Mouse (Mus musculus) CD8-positive naive resting alpha-beta T cell, adult 2 months (primary cell): ENCODE data around the gene Akr1b8.
"Not testable (repeated sequence)": the region's sequence is repeated elsewhere in the genome, so short reads cannot be mapped to it uniquely, and the experiment has no call there.

Experiments
- DNase-seq, 2 experiments: peaks; one replicate each; pipeline ENCODE4 v3.0.0; 2022; ENCODE audit warnings: low read depth in 2 of 2, low spot score in 2 of 2

The Akr1b8 gene

DNA sequence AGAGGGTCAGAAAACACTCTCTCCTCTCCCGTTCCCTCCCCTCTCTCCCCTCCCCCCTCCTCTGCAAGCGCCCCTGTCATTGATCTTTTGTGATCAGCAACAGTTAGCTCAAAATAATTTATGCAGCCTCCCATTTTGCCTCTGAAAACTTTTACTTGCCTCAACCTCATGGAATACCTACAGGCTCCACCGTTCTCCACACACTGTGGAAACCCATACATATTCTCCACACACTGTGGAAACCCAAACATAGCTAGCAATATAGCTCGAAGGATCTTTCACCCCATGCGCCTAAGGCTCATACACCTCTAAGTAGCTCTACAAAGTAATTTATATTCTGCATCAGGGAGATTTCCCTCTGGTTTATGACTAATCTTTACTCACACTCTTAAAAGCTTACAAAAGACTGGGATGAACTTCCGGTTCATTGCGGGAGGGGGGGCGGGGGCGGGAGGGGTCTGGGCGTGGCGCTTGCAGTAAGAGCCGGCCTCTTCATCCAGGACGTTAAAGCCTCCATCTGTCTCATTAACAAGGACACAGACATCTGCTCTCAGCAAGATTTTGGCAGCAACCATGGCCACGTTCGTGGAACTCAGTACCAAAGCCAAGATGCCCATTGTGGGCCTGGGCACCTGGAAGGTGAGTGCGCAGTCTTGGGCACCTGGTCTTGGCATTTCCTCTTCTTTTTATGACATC lies at the start of gene Akr1b8:
Gene Akr1b8 (plus strand): TSS at position 462 of the 696 bp plus-strand sequence.
- no peak for DNase-seq

DNA sequence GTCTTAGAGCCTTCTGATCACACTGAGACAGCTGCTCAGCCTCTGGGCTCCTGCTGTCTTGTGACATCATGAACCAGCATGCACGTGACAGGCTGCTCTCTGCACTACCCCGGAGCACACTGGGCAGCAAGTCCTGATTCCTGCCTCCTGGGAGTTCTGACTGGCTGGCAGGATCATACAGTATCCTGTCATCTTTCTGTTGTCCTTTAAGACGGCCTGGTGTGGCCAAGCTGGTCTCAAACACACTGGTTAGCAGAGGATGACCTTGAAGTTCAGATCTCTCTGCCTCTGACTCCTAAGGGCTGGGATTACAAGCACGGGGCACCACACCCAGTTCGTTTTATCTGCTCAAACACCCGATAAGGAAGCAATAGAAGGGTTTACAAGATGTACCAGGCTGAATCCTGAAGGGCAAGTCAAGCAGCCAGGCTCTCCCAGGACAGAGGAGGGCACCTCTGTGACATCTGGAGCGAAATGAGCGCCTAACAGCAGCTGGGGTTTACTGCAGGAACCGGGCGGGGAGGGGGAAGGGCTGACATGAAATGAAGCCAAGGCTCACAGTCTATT lies 49.2 kb upstream of the Akr1b8 start:
- DNase-seq = no peak

DNA sequence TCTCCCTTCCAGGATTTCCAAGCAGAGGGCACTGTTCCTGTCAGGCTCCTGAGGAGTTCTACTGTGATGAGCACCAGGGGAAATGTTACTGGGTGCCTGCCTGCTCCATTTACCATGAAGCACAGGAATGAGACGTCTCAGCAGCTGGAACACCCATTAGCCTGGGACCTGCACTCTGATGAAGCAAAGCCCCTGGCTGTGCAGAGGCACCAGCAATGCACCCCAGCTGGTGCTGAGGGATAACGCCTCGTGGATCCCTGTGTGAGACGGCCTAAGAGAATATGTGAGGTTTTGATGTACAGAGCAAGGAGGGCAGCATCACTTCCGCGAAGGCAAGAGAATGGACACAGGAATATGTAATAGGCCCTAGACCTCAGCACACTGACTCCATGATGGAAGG lies 47.1 kb upstream of the Akr1b8 start:
- DNase-seq = no peak

DNA sequence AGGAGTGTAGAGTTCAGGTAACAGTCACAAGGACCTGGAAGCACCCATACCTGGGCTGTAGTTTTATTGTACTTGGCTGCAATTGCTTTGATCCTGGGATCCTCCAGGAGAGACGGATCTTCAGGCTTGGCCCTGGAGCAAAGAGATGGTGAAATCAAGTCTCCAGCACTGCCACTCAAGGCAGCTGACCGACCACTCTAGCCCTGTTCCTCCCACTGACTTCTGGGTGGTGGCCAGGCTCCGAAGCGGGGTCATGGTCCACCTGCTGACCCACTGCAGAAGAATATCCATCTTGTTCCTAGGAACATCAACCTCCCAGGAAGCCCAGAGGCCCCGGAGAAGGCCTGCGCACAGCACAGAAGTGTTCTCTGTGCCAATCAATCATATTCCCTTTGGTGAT lies 44.4 kb upstream of the Akr1b8 start:
- no peak for DNase-seq

DNA sequence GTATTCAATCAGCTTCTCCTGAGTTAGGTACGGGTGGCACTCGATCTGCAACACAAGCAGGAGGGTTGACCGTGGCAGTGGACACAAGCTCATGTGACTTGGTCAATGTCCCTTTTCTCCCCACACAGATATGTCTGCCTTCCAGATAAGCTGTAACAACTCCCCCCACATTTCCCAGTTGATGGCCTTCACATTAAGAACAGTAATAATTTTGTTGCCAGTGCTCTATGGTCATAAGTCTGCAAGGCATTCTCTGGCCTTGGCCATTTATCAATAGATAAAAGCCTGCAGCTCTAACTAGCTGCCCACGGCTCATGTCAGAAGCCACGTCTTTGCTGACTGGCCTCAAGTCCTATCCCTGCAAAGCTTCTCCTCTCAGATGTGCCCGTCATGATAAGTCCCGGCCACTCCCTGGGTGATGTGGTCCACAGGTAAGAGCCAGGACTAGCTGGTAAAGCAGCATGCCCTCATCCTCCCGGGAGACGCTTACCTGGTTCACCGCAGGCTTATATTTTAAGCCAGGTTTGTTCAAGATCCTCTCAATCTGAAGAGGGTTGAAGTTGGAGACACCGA lies 43.8 kb upstream of the Akr1b8 start:
- DNase-seq = no peak

DNA sequence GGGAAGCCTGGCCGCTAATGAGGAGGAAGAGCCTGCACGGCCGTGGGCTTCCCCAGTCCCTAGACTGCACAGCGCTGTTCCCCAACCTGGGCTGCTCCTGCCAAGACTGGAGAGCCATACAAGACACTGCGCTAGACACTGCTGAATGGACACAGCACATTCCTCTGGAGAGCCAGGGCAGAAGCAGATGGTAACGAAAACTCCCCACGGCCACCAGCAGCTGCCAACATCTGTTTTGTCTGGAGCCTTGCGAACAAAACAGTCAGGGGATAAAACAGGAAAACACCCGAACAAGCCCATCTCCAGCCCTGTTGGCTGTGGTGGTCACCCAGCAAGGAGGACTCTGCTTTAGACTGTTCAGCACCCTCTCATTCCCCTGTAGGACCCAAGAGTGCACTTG lies 40.5 kb upstream of the Akr1b8 start:
- DNase-seq = no peak

DNA sequence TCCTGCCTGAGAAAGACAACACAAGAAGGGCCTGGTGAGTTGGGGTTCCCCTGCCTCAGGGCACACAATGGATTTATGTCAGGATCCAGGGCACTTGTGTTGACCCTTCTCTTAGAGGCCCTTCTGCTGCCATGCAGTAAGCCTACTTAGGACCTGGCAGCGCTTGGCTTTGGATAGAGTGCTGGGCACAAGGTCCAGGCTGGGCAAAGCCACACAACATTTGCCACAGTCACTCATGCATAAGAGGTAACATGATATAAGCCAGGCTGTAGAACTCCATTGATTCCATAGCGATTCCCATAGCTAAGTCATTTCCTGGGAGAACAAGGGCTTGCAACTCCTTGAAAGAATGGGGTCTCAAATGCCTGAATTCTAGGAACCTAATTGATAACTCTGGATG lies 40.0 kb upstream of the Akr1b8 start:
- no peak for DNase-seq

DNA sequence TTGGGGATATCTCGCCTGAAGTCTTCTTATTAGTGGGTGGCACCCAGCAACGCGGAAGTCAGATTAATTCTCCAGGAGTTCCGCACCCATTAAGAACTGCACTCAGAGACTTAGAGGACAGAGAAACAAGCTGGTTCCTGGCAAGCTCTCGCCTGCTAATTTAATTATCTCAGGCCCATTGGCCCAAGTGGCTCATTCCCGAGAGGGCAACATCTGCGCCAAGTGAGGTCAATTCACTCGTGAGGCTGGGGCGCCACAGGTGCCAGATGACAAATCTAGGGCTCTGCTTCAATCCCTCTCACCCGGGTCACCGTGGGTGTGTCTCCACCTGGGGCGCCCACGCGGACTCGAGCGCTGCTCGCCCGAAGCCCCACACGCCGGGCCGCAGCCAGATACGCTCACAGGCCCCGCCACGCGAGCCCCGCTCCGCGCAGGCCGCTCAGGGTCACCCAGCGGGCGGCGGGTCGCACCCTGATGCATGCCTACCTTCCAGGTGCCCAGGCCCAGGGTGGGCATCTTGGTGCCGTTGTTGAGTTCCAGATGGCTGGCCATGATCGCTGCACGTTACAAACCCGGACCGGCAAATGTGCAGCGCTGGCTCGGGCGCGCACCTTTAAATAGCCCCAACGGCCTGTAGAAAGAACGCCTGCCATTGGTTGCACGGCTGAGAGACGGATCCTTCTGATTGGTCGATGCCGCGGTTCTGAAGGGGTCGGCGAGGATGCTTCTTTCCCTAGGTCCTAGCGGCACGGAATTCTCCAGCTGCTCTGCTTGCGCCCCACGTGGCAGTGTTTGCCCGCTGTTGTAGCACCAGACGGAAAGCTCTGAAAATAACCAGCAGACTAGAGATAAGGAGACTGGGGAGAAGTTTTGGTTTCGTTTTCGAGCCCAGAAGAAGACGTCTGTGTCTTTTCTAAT lies 36.8 kb upstream of the Akr1b8 start, which contains the start of gene Akr1b3:
Gene Akr1b3 (minus strand): TSS at position 625 of the 918 bp plus-strand sequence.
- peak; percentile 83 for DNase-seq

DNA sequence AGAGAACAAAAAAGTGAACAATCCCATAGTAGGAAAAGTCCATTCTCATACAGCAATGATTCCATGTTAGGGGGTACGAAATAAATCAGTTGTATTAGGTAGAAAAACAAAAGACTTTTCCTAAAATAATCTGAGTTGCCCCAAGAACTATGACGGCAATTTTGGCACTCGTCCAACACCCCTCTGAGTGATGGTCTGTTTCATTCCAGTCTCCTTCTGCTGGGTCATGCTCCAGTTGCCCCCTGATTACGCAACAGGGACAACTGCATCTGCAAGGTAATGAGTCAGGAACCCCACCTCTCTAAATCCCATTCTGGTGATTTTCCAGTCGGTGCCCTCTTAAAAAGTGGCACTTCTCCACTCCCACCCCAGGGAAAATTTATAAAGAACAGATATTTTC lies 35.7 kb upstream of the Akr1b8 start:
- peak in 1 of 2 experiments; percentile 18 for DNase-seq

DNA sequence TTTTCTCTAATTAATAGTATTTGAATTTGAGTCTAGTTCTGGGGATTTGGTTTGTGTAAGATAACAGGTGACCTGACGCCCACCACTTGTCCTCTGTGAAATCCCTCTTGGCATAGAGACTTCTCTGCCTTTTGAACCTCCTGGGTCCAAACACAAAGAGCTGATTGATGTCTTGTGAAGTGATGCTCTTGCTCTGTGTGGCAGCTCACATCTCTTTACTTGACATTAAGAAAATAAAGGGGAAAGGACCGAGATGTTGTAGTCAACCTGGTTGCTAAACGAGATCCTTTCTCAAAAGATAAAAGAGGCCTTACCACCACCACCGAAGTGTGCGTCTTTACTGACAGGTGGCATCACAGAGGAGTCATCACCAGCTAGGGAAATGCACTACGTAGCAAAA lies 35.3 kb upstream of the Akr1b8 start:
- DNase-seq = peak in 1 of 2 experiments; percentile 25

DNA sequence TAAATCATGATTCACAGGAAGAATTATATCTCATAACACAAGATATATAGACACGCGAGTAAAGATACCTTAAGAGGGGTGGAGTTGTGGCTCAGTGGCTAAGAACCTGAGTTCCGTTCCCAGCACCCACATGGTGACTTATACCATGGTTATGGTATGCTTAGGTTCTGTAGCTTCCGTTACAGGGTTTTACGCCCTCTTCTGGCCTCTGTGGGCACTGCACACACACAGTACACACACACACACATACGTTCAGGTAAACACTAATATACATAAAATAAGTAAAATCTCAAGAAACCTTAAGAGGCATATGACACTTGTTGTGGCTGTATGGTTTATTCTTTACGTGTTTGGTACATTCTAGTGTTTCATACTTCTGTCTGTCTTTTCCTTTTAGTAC lies 31.8 kb upstream of the Akr1b8 start:
- no peak for DNase-seq

DNA sequence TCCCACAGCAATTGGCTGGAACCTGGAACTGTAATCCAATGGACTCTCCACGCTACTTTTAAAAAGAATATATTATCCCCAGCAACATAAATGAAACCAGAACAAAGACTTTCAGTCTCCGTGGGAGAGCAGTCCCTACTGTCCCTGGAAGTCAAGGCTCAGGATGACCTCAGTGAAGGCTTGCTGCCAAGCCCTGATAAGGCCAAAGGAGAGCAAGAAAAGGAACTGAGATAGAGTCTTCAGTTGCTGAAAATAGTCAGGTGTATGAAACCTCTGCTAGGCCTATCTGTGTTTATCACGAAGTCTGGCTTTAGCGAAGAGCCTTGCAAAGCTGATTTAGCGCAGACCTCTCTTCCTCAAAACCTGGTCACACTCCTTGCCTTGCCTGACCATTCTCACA lies 22.5 kb upstream of the Akr1b8 start:
- no peak for DNase-seq

DNA sequence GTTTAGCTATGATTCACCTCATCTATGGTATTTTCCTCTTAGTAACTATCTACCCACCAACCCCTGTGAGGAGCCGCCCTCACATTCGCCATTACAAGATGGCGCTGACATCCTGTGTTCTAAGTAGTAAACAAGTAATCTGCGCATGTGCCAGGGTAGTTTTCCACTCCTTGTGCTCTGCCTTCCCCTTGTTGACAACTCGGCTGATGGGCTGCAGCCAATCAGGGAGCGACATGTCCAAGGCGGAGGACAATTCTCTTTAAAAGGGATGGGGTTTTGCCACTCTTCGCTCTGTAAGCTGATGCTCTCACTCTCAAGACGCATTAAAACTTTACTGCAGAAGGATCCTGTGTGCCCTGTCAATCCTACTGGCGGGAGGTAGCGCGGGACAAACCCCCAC lies 22.1 kb upstream of the Akr1b8 start:
- DNase-seq = not testable (repeated sequence)

DNA sequence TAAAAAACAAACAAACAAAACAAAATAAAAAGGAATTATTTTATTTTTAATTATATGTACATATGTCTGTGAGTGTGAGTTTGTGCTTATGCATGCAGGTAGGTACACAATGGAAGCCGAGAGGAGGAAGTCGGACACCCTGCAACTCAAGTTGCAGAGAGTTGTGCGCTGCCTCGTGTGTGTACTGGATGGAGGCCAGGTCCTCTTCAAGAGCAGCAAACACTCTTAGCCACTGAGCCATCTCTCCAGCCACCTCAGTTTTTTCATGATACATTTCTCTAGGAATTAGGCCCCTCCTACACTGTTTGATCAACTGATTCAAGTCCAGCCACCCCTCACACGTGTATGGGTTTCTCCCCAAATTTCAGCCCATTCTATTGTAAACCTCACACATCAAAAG lies 19.2 kb upstream of the Akr1b8 start:
- no peak for DNase-seq

DNA sequence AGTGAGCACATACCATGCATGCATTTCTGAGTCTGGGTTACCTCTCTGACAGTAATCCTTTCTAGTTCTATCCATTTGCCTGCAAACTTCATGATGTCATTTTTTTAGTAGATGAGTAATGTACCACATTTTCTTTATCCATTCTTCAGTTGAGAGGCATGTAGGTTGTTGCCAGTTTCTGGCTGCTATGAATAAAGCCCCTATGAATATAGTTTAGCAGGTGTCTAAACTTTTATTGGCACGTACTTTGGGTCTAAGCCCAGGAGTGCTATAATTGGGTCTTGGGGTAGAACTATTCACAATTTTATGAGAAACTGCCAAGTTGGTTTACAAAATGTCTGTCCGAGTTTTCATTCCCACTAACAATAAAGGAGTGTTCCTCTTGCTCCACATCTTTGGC lies 16.1 kb upstream of the Akr1b8 start:
- no peak for DNase-seq

DNA sequence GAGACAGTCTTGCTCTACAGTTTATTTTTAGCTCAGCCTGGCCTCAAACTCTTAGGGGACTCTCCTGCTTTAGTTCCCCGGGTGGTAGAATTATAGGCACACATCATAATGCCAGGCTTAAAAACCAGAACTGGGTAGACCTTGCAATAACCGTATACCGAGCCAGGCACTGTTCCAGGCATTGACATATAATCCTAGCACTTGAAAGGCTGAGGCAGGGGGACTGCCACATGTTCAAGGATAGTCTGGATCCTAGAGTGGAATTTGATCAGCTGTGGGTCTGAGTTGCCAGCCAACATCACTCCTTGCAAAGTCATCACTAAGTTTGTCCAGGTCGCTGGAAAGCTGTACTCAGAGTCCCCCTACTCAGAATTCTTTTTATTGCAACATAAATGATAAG lies 11.9 kb upstream of the Akr1b8 start:
- DNase-seq = no peak

DNA sequence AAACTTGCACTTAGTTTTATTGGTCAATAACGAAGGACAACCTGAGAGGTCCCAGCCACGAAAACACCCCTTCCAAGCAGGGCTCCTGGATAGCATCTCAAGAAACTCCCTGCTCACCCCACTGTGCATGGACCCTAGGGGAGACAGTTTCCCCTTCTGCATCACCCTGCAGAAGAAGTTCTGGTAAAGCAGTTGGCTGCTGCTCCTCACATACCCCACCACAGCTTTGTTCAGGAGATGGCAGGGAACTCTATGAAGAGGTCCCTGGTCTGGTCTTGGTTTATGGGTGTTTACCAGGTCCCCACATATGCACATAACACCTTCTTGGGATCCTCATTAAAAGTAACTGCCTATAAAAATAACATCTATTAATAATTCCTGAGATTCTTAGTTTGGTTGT lies 11.4 kb upstream of the Akr1b8 start:
- DNase-seq = no peak

DNA sequence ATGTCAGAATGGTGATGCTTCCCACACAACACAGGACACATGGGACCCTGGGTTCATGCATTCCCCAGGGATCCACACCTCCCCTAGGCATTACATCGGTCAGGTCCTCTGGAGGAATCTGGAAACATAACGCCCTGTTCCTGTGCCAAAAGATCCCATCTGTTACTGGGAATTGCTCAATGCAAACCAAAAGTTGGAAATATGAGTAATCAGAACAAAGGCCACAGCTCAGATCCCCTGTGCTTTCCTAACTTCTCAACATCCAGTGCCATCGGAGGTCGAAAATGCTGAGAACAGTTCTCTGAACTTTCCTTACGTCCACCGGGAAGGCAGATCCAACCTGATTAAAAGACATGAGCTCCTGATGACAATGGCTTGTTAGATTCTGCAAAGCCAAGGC lies 10.5 kb upstream of the Akr1b8 start:
- no peak for DNase-seq

DNA sequence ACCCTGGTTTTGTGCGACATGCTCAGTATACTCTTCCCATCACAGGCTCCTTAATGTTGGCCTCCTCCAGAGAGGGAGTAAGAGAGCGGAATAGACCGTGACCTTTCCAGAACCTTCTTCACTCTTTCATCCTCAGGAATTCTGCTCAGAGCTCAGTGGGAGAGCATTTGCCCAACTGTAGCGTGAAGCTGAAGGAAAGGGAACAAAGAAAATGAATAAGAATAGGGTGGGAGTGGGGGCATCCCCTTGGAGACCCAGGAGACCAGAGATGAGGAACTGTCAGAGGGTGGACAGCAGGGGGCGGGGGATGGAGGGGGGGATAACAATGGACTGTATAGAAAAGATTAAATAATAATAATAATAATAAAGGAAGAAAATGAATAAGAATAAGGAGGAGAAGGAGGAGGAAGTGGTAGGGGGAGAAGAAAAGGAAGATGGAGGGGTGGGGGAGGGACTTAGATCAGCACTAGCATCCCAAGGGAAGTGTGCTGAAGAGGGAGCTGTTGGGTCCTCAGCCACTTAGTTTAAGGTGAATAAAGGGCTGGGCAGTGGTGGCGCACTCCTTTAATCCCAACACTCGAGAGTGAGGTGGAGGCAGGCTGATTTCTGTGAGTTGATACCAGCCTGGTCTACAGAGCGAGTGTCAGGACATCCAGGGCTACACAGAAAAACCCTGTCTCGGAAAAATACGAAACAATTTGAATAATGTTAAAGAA lies 9.6 kb upstream of the Akr1b8 start:
- no peak for DNase-seq

DNA sequence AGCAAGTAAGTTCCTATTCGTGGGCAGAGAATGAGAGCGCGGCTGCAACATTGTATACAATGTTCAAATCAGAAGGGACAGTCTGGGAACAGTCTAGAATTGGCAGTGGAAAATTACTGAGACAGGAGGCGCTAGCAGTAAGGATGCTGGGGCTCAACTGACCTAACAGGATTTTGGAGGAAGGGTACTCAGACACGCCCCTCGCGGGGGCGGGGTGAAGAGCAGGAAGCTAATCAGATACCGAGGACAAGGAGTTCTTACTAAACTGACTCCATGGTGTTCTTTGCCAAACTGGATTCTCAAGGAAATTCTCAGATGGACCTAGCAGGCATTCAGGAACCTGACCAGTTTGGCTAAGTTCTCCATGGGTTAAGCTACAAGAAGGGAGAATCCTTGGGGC lies 9.0 kb upstream of the Akr1b8 start:
- no peak for DNase-seq
